Mouse (Mus musculus) monocyte, adult 2 months (primary cell): Measurements from ENCODE around the gene Mesp1.

Source experiments
- DNase-seq, 2 experiments: peaks; one replicate each; pipeline ENCODE4 v3.0.0; 2022; ENCODE audit warnings: low spot score in 2 of 2, low read depth in 1 of 2

Gene Mesp1

DNA sequence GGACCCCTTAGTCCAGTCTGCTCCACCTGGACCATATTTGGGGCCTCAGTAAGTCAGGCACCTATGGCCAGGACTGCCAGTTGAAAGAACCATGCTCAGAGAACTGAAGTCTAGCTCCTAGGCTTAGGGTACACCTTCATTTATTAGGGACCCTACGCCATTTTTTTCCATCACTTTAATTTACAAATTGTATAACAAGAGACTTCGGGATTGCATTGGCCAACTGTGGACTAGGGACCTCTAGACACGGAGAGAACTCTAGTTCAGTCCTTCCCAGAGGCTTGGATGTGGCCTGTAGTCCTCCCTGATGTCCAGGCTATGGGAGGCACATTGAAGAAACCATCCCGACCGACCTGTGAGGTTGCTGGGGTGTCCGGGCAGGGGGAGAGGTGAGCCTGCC is at the start of gene Mesp1:
TSS of gene Mesp1 (minus strand) at position 101 of the 400 bp plus-strand sequence.
- DNase-seq = no peak

DNA sequence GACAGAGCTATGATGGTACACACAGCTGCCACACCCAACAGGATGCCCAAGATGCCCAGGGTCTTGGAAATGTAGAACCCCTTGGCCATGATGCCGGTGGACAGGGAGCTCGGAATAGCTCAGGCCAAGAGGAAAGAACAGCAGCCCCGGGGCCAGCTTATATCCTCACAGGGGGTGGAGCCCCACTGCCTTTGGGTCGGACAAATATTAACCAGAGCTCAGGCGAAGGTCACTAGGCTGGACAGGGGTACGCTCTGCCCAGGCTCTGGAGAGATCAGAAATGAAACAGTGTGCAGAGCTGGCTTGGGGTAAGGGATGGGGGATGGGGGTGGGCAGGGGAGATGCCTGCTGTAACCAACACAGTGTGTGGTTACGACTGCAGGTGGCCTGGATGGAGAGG is 48.6 kb upstream of the Mesp1 start:
- DNase-seq = no peak

- no peak for DNase-seq
Measured at GRCm38 (mm10) chr7:79837247-79837646, 43.7 kb upstream of the Mesp1 start.

DNA sequence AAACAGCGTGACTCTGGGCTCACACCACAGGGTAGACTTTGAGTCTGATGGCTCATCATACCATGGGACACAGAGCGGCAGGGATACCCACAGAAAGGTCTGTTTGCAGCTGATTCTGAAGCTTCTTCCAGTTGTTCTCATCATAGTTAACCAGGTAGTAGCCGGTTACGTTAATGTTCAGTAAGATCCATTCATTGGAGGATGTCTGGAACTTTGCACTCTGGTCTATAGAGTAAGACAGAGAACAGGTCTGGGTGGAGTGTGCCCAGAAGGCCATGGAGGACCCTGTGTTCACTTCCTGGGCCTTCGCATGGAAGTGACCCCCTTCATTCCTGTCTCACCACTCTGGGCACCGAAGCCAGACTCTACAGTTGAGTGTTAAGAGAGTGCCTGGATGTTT is 41.6 kb upstream of the Mesp1 start:
- no peak for DNase-seq

GRCm38 (mm10) chr7:79832980-79833379 is 39.4 kb upstream of the Mesp1 start:
- DNase-seq = no peak

GRCm38 (mm10) chr7:79831585-79831984 is 38.0 kb upstream of the Mesp1 start:
- DNase-seq = no peak

GRCm38 (mm10) chr7:79831145-79831544 is 37.6 kb upstream of the Mesp1 start:
- no peak for DNase-seq

- no peak for DNase-seq
Measured at GRCm38 (mm10) chr7:79828341-79828740, 34.8 kb upstream of the Mesp1 start.

GRCm38 (mm10) chr7:79822092-79822695 is 28.6 kb upstream of the Mesp1 start:
- no peak for DNase-seq

DNA sequence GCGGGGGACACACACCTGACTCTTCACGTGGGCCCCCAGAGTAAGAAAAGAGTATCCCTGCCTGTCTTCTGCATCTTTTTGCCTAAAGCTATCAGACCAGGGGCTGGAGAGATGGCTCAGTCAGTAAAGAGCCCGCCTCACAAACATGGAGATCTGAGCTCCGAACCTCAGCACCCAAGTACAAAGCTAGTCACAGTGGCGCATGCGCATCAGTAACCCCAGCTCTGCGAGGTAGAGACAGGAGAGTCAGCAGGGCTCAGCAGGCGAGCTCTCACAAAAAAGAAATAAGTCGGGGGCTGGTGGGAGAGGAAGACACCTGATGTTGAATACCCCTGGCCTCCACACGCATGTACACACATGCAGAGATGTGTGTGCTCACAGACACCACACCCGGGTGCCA is 26.4 kb upstream of the Mesp1 start:
- DNase-seq = no peak

- DNase-seq = no peak
Measured at GRCm38 (mm10) chr7:79819515-79819914, 25.9 kb upstream of the Mesp1 start.

DNA sequence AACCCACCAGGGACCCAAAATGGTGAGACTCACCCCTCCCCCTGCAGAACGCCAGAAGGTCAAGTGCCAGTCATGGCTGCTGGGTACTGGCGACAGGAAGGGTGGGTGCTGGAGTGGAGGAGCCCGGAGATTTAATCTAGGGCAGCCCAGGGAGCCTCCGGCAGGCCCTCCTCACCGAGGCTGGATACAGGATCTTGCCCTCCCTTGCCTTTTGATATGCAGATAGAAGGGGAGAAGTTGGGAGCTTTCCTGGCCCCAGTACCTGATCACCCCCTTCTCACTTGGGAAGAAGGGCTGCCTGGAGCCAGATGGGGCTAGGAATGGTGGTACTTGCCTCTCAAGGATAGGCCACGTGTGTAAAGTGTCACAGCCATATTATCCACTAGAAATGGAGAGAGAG is 24.7 kb upstream of the Mesp1 start:
- no peak for DNase-seq

DNA sequence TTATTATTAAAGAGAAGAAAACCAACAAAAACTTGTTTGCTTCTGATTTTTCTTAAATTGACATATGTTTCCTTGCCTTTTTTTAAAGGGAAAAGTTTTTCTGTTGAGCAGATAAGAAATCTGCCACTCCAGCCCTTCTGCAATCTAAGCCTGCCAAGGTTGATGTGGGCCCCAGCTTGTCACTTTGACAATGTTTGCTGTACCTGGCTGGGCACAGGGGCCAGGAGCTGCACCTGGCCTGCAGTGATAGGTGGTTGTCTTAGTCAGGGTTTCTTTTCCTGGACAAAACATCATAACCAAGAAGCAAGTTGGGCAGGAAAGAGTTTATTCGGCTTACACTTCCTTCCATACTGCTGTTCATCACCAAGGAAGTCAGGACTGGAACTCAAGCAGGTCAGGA is 19.8 kb upstream of the Mesp1 start:
- no peak for DNase-seq

DNA sequence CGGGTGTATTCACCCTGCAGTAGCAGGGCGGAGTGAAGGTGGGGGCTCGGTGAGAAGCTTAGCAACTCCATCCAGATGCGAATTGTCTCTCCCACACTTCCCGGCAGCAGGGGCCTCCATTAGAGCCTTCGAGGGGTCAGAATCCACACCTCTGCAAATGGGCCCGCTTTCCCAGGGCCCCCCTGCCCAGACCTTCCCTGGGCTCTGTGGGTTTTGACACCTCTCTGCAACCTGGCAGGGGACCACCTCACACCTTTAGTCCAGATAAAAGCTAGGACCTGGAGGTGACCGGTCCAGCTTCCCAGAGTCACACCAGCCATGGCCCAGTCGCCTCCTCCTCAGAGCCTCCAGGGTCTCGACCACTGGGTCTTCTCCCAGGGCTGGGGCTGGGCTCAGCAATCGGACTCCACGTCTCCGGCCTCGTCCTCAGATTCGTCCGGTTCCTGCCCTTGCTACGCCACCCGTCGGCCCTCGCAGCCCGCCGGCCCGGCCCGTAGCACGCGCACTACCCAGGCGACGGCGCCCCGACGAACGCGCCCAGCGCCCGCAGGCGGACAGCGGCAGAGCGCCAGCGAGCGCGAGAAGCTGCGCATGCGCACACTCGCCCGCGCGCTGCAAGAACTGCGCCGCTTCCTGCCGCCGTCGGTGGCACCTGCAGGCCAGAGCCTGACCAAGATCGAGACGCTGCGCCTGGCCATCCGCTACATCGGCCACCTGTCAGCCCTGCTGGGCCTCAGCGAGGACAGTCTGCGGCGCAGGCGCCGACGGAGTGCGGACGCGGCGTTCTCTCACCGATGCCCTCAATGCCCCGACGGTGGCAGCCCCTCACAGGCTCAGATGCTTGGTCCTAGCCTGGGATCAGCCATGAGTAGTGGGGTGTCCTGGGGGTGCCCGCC is 17.3 kb upstream of the Mesp1 start, which contains the start of gene Mesp2:
TSS of gene Mesp2 (plus strand) at position 117 of the 896 bp plus-strand sequence.
- DNase-seq = peak in 1 of 2 experiments; percentile 32

DNA sequence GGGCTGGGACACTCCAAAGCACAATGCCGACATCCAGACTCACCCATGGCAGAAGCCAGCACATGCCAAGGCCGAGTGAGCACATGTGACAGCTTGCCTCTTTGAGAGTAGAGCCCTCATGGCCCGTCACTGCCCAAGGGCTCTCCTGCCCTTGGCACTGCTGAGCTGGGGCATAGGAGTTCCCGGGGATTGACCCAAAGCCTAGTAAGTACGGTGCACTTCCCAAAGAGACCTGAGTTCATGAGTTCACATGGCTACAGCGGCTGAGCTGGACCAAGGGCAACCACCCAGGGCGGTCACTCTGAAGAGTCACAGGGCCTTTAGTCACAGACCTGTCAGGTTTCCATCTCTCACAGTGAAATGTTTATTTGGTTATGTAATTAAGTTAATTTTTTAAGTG is 15.0 kb upstream of the Mesp1 start:
- DNase-seq = no peak

DNA sequence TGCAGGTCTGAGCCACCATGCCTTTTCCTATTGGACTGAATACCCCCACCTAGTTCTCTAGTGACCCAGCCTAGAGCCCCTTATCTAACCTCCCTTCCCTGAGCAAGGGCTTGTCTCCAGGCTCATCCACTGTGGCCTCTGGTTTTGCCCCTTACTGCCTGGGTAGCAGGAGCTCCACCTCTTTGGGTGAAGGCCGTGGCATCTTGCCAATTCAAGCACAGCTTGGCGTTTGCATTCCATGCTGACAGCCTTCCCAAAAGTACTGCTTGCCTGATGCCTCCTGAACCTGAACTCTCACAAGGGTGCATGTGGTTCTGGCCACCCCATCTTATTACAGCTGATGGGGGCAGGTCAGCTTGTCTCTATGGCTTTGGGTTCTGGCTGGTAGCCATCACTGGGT is 10.3 kb upstream of the Mesp1 start:
- DNase-seq = no peak

GRCm38 (mm10) chr7:79802037-79802436 is 8.4 kb upstream of the Mesp1 start:
- no peak for DNase-seq

DNA sequence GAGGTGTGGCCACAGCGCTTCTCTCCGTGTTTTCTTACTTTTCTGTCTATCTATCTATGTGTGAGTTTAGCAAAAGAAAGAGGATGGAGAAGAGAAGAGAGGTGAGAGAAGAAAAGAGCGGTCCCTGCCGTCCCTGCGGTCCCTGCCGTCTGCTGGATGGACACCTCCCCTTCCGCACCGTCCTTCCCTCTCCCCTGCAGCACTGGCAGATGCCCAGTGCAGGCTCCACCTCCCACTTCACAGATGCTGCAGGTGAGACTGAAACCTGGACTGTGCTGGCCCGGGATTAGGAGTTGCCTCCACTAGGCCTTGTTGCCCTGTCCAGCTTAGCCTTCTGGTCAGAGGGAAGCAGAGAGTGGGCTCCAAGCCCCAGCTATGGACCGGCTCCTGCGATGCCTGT is 7.8 kb upstream of the Mesp1 start:
- DNase-seq = no peak

DNA sequence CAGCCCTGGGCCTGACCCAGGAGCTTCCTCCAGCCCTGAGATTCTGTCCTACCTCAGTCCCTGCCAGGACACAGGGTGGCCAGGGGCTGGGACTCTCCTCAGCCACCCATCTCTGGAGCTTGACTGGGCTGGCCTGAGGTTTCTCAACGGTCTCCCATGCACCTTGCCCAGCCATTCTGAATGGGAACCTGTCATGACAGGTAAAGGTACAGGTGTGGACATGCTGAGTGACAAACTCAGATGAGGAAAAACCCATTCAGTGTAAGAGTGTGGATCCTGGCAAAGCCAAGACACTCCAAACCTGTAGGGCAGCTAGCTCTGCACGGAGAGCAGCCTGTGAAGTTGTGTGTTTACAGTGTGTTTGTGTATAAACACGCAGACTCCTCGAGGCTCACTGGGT is 6.7 kb upstream of the Mesp1 start:
- DNase-seq = no peak

DNA sequence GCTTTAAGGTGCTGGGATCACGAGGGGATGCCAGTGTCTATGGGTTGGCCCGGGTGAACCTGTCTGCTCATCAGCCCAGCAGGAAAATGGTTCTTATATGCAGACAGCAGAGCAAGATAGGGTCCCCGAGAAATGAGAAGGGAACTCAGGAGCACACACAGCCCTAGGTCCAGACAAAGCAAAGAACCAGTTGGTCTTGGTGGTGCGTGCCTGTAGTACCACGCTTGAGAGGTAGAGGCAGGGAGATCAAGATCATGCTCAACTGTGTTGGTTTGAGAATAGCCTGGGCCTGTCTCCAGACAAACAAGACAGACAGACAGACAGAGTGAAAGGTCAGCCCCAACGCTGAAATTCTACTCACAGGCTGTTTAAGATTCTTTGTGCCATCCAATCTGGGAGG is 5.9 kb upstream of the Mesp1 start:
- no peak for DNase-seq

DNA sequence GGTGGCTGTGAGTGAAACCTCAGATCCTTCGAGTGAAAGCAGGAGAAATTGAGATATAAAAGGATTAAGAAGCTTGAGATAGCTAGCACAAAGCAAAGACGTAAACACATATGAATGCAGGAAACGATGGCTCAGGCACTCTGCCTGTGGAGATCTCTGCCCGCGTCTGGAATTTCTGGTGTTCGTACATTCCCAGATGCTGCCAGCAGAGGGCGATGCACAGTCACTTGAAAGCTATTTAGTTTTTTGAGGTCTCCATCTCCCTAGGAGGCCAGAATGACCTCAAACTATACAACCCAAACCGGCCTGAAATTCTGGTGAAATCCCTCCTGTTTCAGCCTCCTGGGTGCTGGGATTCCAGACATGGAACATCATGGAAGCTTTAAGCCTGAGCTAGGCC is 5.5 kb upstream of the Mesp1 start:
- DNase-seq = peak in 1 of 2 experiments; percentile 55

GRCm38 (mm10) chr7:79798606-79799005 is 5.0 kb upstream of the Mesp1 start:
- DNase-seq = no peak
